Mouse (Mus musculus): ENCODE results near the gene Caap1. TPM values are rescaled to one million over a fixed set of nuclear protein-coding genes. Genes with fewer than 3 reads are reported as not detected.

The Caap1 gene
- total RNA-seq (2014; rRNA removed) (12.3 and 13.1 TPM in 2 replicates), polyA plus RNA-seq (2015; fragmentation: Nextera tagmentation; extraction: Ambion mirVana) (10.7 and 11.4 TPM in 2 replicates)

DNA sequence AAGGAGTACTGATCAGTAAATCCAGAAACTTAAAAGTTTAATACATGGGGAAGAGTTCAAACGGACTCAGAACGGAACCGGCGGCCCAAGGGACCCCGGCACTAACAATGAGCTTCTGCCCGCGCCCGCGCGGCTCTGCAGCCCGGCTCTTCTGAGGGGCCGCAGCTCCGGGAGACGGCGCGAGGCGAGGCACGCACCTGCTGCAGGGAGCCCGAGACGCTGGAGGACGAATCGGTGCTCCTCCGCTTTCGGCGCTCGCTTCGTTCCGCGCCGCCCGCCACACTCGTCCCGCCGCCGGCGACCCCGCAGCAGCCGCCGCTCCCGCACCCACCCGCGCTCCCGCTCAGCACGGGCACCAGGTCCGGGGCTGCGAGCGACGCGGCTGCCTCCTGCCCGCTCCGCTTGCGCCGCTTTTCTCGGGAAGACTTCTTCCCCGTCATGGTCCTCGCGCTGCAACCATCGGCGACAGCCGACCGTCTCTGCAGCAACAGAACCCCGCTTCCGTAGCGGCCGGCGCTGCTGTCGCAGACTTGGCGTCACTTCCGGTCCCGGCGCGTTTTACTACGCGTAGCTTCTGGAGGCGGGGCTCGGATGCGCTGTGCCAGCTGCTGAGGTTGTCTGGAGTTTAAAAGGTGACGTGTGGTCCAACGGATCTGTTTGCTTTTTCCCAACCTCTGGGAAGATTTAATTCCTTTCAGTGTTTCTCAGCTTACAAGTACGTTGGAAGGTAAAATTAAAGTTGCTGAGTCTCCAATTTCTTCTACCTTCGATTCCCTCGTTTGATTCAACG is at the start of gene Caap1, which contains the start of gene Gm10306:
TSS of gene Caap1 (minus strand) at position 532 of the 790 bp plus-strand sequence.
TSS of gene Gm10306 (plus strand) at position 282 of the 790 bp plus-strand sequence.
- no peaks in the 10 kb centered on the region for H3K27me3 ChIP-seq (ENCODE audit: insufficient read depth, low read length)
- peak within 1 kb of the TSS; percentile 99 for H3K4me3 ChIP-seq (ENCODE audit: low read depth, low read length)
- DNase-seq (peak; percentile 98), ATAC-seq (peak; percentile 99)
- peak within 1 kb of the TSS; percentile 82 for H3K9ac ChIP-seq
- 3% methylated on average over 83 of the region's 83 CpGs for WGBS
- peak within 1 kb of the TSS; percentile 91 for H3K27ac ChIP-seq (ENCODE audit: low read depth, low read length)
- no peaks in the 10 kb centered on the region for H3K9me3 ChIP-seq (ENCODE audit: low read length)
- TF ChIP-seq CTCF (IDR thresholded peaks at IDR 0.05; ENCODE audit: low read depth) = no peak
- H3K36me3 ChIP-seq (ENCODE audit: insufficient read depth) = no peaks in the 10 kb centered on the region
- peak within 1 kb of the TSS; percentile 60 for H3K4me2 ChIP-seq (ENCODE audit: low read depth)
- peaks cover 9% of the 10 kb centered on the region; the same call in 1 of the 2 replicates for H3K4me1 ChIP-seq (ENCODE audit: insufficient read depth)

- Histone ChIP-seq H3K4me3 (ENCODE audit: low read depth, low read length) (no peak overlapping the region), H3K4me2 (ENCODE audit: low read depth) (no peak overlapping the region), H3K27ac (ENCODE audit: low read depth, low read length) (no peak overlapping the region), H3K9me3 (ENCODE audit: low read length) (no peaks in the 10 kb centered on the region), H3K9ac (no peak overlapping the region), H3K4me1 (ENCODE audit: insufficient read depth) (peaks cover 8% of the 10 kb centered on the region), H3K27me3 (ENCODE audit: insufficient read depth, low read length) (no peaks in the 10 kb centered on the region), H3K36me3 (ENCODE audit: insufficient read depth) (no peaks in the 10 kb centered on the region)
- no peak for TF ChIP-seq CTCF (IDR thresholded peaks at IDR 0.05; ENCODE audit: low read depth)
- DNase-seq = no peak
- ATAC-seq = no peak
- 89% methylated on average over 2 of the region's 2 CpGs for WGBS
These were observed 49.0 kb upstream of the Caap1 start for GRCm38 (mm10) chr4:94605591-94605990.

- no peak overlapping the region for H3K9ac ChIP-seq
These were observed 47.9 kb upstream of the Caap1 start for GRCm38 (mm10) chr4:94604452-94605019.

DNA sequence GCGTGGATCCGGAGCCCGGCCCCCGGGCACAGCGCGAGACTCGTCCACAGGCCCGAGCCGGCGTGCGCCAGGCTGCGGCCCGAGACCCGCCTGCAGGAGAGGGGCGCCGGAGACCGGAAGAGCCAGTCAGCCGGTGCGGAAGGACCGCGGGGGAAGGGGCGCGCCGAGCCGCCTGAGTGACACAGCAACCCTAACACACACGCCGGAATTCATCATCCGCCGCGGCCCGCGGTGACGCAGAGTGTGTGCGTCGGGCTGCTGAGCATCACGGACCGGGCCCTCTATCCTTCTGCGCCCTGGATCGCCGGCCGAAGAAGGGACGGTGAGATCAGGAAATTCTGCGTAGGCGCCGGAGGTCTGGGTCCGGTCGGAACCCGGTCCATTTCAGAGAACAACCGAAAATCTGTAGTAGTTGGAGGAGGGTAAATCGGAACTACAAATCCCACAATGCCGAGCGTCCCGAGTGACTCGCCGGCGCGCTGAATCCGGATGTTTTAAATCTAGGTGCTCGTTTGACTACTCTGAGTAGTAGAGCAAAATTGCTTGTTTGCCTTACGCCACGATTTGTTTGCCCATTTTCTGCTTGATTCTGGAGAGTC is 46.5 kb upstream of the Caap1 start, which contains the start of gene Plaa:
TSS of gene Plaa (minus strand) at position 214 of the 599 bp plus-strand sequence.
- WGBS = 2% methylated on average over 61 of the region's 61 CpGs
- H3K4me1 ChIP-seq (ENCODE audit: insufficient read depth) = peaks cover 8% of the 10 kb centered on the region
- DNase-seq (peak; percentile 96), ATAC-seq (peak; percentile 100)
- H3K4me3 ChIP-seq (ENCODE audit: low read depth, low read length) = peak within 1 kb of the TSS; percentile 94
- 0 out of 2 replicates have a peak, but pooled peaks have one; percentile 22 for TF ChIP-seq CTCF (IDR thresholded peaks at IDR 0.05; ENCODE audit: low read depth)
- no peaks in the 10 kb centered on the region for H3K27me3 ChIP-seq (ENCODE audit: insufficient read depth, low read length)
- H3K27ac ChIP-seq (ENCODE audit: low read depth, low read length) = peak within 1 kb of the TSS; percentile 95
- no peaks in the 10 kb centered on the region for H3K9me3 ChIP-seq (ENCODE audit: low read length)
- peak within 1 kb of the TSS; percentile 81 for H3K4me2 ChIP-seq (ENCODE audit: low read depth)
- H3K9ac ChIP-seq = peak within 1 kb of the TSS; percentile 90
- no peaks in the 10 kb centered on the region for H3K36me3 ChIP-seq (ENCODE audit: insufficient read depth)

More at GRCm38 (mm10) chr4:94604452-94605019, 47.9 kb upstream of the Caap1 start:
- no peak for ATAC-seq
- 89% methylated on average over 2 of the region's 2 CpGs for WGBS
- Histone ChIP-seq H3K36me3 (ENCODE audit: insufficient read depth) (no peaks in the 10 kb centered on the region), H3K9me3 (ENCODE audit: low read length) (no peaks in the 10 kb centered on the region), H3K27me3 (ENCODE audit: insufficient read depth, low read length) (no peaks in the 10 kb centered on the region), H3K4me2 (ENCODE audit: low read depth) (no peak overlapping the region), H3K27ac (ENCODE audit: low read depth, low read length) (no peak overlapping the region), H3K4me1 (ENCODE audit: insufficient read depth) (peaks cover 8% of the 10 kb centered on the region), H3K4me3 (ENCODE audit: low read depth, low read length) (no peak overlapping the region)
- TF ChIP-seq CTCF (IDR thresholded peaks at IDR 0.05; ENCODE audit: low read depth) = no peak
- DNase-seq = no peak

DNA sequence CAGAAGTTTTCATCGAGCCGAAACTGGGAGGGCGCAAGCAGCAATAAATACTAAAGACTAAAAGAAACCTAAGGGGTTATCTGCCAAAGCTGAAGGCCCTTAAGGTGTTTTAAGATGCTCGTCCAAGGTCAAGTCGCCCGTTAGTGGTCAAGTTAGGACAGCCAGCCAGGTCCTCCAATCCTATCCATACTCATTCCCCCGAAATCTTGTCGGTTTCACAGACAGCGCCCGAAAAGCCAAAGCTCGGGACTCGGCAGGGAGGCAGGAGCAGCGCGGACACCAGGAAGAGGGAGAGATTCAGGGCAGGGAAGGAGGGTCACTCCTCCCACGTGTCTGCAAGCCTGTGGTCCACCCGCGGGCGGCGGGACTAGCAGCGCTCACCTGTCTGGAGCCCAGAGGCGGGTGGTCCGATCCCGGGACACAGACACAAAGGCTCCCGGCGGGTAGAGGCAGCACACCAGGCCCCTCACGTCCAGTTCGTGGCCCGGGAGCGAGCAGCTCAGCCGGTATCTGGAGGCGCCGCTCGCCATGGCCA is 46.0 kb upstream of the Caap1 start:
- no peaks in the 10 kb centered on the region for H3K27me3 ChIP-seq (ENCODE audit: insufficient read depth, low read length)
- H3K27ac ChIP-seq (ENCODE audit: low read depth, low read length) = peak overlapping the region; percentile 95
- no peak for ATAC-seq
- DNase-seq = no peak
- no peaks in the 10 kb centered on the region for H3K9me3 ChIP-seq (ENCODE audit: low read length)
- H3K36me3 ChIP-seq (ENCODE audit: insufficient read depth) = no peaks in the 10 kb centered on the region
- H3K4me2 ChIP-seq (ENCODE audit: low read depth) = peak overlapping the region; percentile 81
- peak overlapping the region; percentile 90 for H3K9ac ChIP-seq
- TF ChIP-seq CTCF (IDR thresholded peaks at IDR 0.05; ENCODE audit: low read depth) = no peak
- peak overlapping the region; percentile 94 for H3K4me3 ChIP-seq (ENCODE audit: low read depth, low read length)
- under 1% methylated on average over 32 of the region's 33 CpGs for WGBS
- H3K4me1 ChIP-seq (ENCODE audit: insufficient read depth) = peaks cover 8% of the 10 kb centered on the region

DNA sequence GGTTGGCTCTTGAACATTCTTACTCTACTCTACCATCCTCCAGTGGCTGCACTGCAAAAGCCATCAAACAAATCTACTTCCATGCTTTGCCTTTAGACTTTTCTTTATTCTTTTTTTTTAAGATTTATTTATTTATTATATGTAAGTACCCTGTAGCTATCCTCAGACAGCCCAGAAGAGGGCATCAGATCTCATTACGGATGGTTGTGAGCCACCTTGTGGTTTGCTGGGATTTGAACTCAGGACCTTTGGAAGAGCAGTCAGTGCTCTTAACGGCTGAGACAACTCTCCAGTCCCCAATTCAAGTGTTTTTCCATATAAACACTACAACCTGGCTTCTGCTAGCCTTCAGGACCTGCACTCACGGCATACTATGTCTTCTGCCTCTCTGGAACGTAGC is 44.8 kb upstream of the Caap1 start:
- DNase-seq = no peak
- H3K4me2 ChIP-seq (ENCODE audit: low read depth) = peak overlapping the region; percentile 81; the same call in 1 of the 2 replicates
- H3K9me3 ChIP-seq (ENCODE audit: low read length) = no peaks in the 10 kb centered on the region
- 87% methylated on average over 4 of the region's 4 CpGs for WGBS
- no peak overlapping the region for H3K27ac ChIP-seq (ENCODE audit: low read depth, low read length)
- peaks cover 8% of the 10 kb centered on the region for H3K4me1 ChIP-seq (ENCODE audit: insufficient read depth)
- H3K4me3 ChIP-seq (ENCODE audit: low read depth, low read length) = no peak overlapping the region
- H3K27me3 ChIP-seq (ENCODE audit: insufficient read depth, low read length) = no peaks in the 10 kb centered on the region
- no peak for ATAC-seq
- peak; percentile 36 for TF ChIP-seq CTCF (IDR thresholded peaks at IDR 0.05; ENCODE audit: low read depth)
- no peaks in the 10 kb centered on the region for H3K36me3 ChIP-seq (ENCODE audit: insufficient read depth)
- H3K9ac ChIP-seq = no peak overlapping the region
